Mouse (Mus musculus): ENCODE data around the gene Snapc2.
"Not testable (repeated sequence)": the region's sequence is repeated elsewhere in the genome, so short reads cannot be mapped to it uniquely, and the experiment has no call there.

Gene Snapc2

GRCm38 (mm10) chr8:4237814-4238433, 15.0 kb upstream of the Snapc2 start:
- peak; percentile 56 for DNase-seq (ENCODE audit: low read depth, low spot score)

- DNase-seq (ENCODE audit: low read depth, low spot score) = peak; percentile 100
These were observed 14.3 kb upstream of the Snapc2 start, which contains the start of the genes Map2k7 and Gm49320 for GRCm38 (mm10) chr8:4238434-4239192. TSS of gene Map2k7 (plus strand) at chr8:4238740. TSS of gene Gm49320 (plus strand) at chr8:4238865.

- DNase-seq (ENCODE audit: low read depth, low spot score) = no peak
These were observed 13.5 kb upstream of the Snapc2 start for GRCm38 (mm10) chr8:4239193-4239890.

- DNase-seq (ENCODE audit: low read depth, low spot score) = no peak
These were observed 7.8 kb upstream of the Snapc2 start for GRCm38 (mm10) chr8:4245061-4245460.

- DNase-seq (ENCODE audit: low read depth, low spot score) = no peak
These were observed 7.1 kb upstream of the Snapc2 start for GRCm38 (mm10) chr8:4245737-4246136.

GRCm38 (mm10) chr8:4247241-4247640, 5.6 kb upstream of the Snapc2 start:
- DNase-seq (ENCODE audit: low read depth, low spot score) = no peak

GRCm38 (mm10) chr8:4247951-4248540, 4.8 kb upstream of the Snapc2 start, which contains the start of gene Tgfbr3l:
TSS of gene Tgfbr3l (plus strand) at chr8:4248214.
- no peak for DNase-seq (ENCODE audit: low read depth, low spot score)

GRCm38 (mm10) chr8:4249213-4249612, 3.7 kb upstream of the Snapc2 start:
- DNase-seq (ENCODE audit: low read depth, low spot score) = peak; percentile 79

- DNase-seq (ENCODE audit: low read depth, low spot score) = peak; percentile 83
These were observed 2.4 kb upstream of the Snapc2 start for GRCm38 (mm10) chr8:4250306-4250970.

- DNase-seq (ENCODE audit: low read depth, low spot score) = no peak
These were observed 642 bp upstream of the Snapc2 start for GRCm38 (mm10) chr8:4252116-4252760.

- peak; percentile 61 for DNase-seq (ENCODE audit: low read depth, low spot score)
These were observed 1.1 kb downstream of the Snapc2 start for GRCm38 (mm10) chr8:4254001-4254400.

- DNase-seq (ENCODE audit: low read depth, low spot score) = not testable (repeated sequence)
These were observed 2.6 kb downstream of the Snapc2 start for GRCm38 (mm10) chr8:4255471-4255870.

GRCm38 (mm10) chr8:4256911-4257310, 4.0 kb downstream of the Snapc2 start:
- no peak for DNase-seq (ENCODE audit: low read depth, low spot score)

GRCm38 (mm10) chr8:4257350-4257749, 4.5 kb downstream of the Snapc2 start:
- DNase-seq (ENCODE audit: low read depth, low spot score) = no peak

GRCm38 (mm10) chr8:4258233-4258632, 5.4 kb downstream of the Snapc2 start:
- peak; percentile 90 for DNase-seq (ENCODE audit: low read depth, low spot score)

- peak; percentile 87 for DNase-seq (ENCODE audit: low read depth, low spot score)
These were observed 5.8 kb downstream of the Snapc2 start for GRCm38 (mm10) chr8:4258678-4259077.

GRCm38 (mm10) chr8:4259125-4259804, 6.4 kb downstream of the Snapc2 start, which contains the start of gene Ctxn1:
TSS of gene Ctxn1 (minus strand) at chr8:4259274.
- DNase-seq (ENCODE audit: low read depth, low spot score) = peak; percentile 94

GRCm38 (mm10) chr8:4259805-4260170, 6.9 kb downstream of the Snapc2 start:
- no peak for DNase-seq (ENCODE audit: low read depth, low spot score)

GRCm38 (mm10) chr8:4263105-4263791, 10.4 kb downstream of the Snapc2 start:
- DNase-seq (ENCODE audit: low read depth, low spot score) = no peak
